ENCODE assay signal across 9 mouse cellular contexts in the genomic region with DNA sequence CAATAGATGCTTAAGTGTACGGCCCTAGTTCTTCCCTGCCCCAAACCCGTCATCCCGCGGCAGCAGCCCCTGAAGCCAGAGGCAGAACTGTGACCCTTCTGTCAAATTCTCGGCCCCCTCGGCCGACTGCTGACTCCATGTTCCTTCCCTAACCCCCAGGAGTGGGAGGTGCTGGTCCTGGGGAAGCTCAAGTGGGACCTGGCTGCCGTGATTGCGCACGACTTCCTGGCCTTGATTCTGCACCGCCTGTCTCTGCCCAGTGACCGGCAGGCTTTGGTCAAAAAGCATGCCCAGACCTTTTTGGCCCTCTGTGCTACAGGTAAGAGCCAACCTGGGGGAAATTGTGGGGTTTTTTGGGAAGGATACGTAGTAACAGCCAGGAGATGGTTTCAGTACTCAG. TPM values are rescaled to one million over a fixed set of nuclear protein-coding genes. Genes with fewer than 3 reads are reported as not detected.
DNase-seq lines count a peak whose midpoint lies in the region; ATAC-seq and TF ChIP-seq lines count a peak whose summit lies in the region.
"Had no signal": no experiment of that assay in that cellular context is flagged by ENCODE, and none has a peak within 500 bp of the region (broad histone marks: within the 10 kb centered on the region; RNA-seq: fewer than 3 reads in every experiment).

No protein-coding gene starts in this region.

- intact Hi-C loops in left cerebral cortex, postnatal 14 days (cut with DNase I): loop anchor here (10.0 kb wide), 1 partner anchor 212 kb away; the partner anchor contains the start of gene Guca1b

- H3K4me2 ChIP-seq in forebrain, embryonic 11.5 days (ENCODE audit: low read depth, low read length, severe bottlenecking): peak overlapping the region; percentile 86; the same call in 1 of the 2 replicates
- H3K4me2 ChIP-seq in forebrain, embryonic 15.5 days (replicated peaks): no peak overlapping the region
- peak overlapping the region; percentile 85 for H3K4me2 ChIP-seq in limb, embryonic 12.5 days
- peak overlapping the region; percentile 87 for H3K4me2 ChIP-seq in stomach, postnatal 0 days (replicated peaks; ENCODE audit: low read depth)

- DNase-seq in forebrain, embryonic 11.5 days (ENCODE audit: low spot score): peak; percentile 59
- peak; percentile 39 to 77 for DNase-seq in spleen, postnatal 4 days (ENCODE audit: low spot score in 2 of 2)
- no peak for DNase-seq in spleen, postnatal 36 days (ENCODE audit: low spot score in 2 of 2)
- DNase-seq in stomach, postnatal 0 days (ENCODE audit: low spot score): peak; percentile 15
- DNase-seq in left cerebral cortex, postnatal 14 days (ENCODE audit: low spot score in 2 of 2): no peak
- DNase-seq in cerebellum, adult 8-10 months: no peak
- DNase-seq: cerebellum, adult 9-11 months had no signal

- peak overlapping the region; percentile 51; the same call in 1 of the 2 replicates for H3K27ac ChIP-seq in forebrain, embryonic 11.5 days (ENCODE audit: low read depth, low read length)
- H3K27ac ChIP-seq in forebrain, embryonic 15.5 days (replicated peaks): no peak overlapping the region
- peak overlapping the region; percentile 98 for H3K27ac ChIP-seq in limb, embryonic 12.5 days
- H3K27ac ChIP-seq in stomach, postnatal 0 days (replicated peaks): peak overlapping the region; percentile 95

- ATAC-seq in forebrain, embryonic 11.5 days (replicated peaks; ENCODE audit: low FRiP score): no peak
- ATAC-seq in forebrain, embryonic 15.5 days (replicated peaks): no peak
- ATAC-seq in limb, embryonic 12.5 days (ENCODE audit: insufficient number of reproducible peaks, insufficient read depth, low FRiP score, low TSS enrichment, low read depth): no peak
- ATAC-seq in stomach, postnatal 0 days (ENCODE audit: low FRiP score, low TSS enrichment): no peak

- no peaks in the 10 kb centered on the region; the same call in 1 of the 2 replicates for H3K36me3 ChIP-seq in forebrain, embryonic 11.5 days (ENCODE audit: control insufficient read depth, insufficient read depth, low read length)
- peaks cover 25% of the 10 kb centered on the region for H3K36me3 ChIP-seq in forebrain, embryonic 15.5 days
- peaks cover 60% of the 10 kb centered on the region for H3K36me3 ChIP-seq in limb, embryonic 12.5 days
- H3K36me3 ChIP-seq in stomach, postnatal 0 days (ENCODE audit: control insufficient read depth, insufficient read depth, low read length): peaks cover 20% of the 10 kb centered on the region

- H3K9me3 ChIP-seq in forebrain, embryonic 11.5 days (ENCODE audit: control insufficient read depth, low read length): no peaks in the 10 kb centered on the region
- no peaks in the 10 kb centered on the region for H3K9me3 ChIP-seq in forebrain, embryonic 15.5 days
- no peaks in the 10 kb centered on the region for H3K9me3 ChIP-seq in limb, embryonic 12.5 days
- no peaks in the 10 kb centered on the region for H3K9me3 ChIP-seq in stomach, postnatal 0 days (ENCODE audit: control insufficient read depth, low read length)

- peak overlapping the region; percentile 32 for H3K9ac ChIP-seq in forebrain, embryonic 11.5 days (ENCODE audit: low read length)
- no peak overlapping the region for H3K9ac ChIP-seq in forebrain, embryonic 15.5 days (replicated peaks)
- peak overlapping the region; percentile 89 for H3K9ac ChIP-seq in limb, embryonic 12.5 days (replicated peaks)
- peak overlapping the region; percentile 83; the same call in 1 of the 2 replicates for H3K9ac ChIP-seq in stomach, postnatal 0 days (ENCODE audit: low read length)

- 62% methylated on average over 13 of the region's 13 CpGs for WGBS in forebrain, embryonic 11.5 days
- 55% methylated on average over 13 of the region's 13 CpGs for WGBS in forebrain, embryonic 15.5 days
- WGBS in limb, embryonic 12.5 days: 56% methylated on average over 13 of the region's 13 CpGs
- 50% methylated on average over 13 of the region's 13 CpGs for WGBS in stomach, postnatal 0 days

- no peak overlapping the region; the same call in 1 of the 2 replicates for H3K4me3 ChIP-seq in forebrain, embryonic 11.5 days (ENCODE audit: low read depth, low read length)
- no peak overlapping the region for H3K4me3 ChIP-seq in forebrain, embryonic 15.5 days
- peak overlapping the region; percentile 70 for H3K4me3 ChIP-seq in limb, embryonic 12.5 days (replicated peaks)
- H3K4me3 ChIP-seq in stomach, postnatal 0 days (ENCODE audit: low read depth, low read length): peak overlapping the region; percentile 79

- no peak for TF ChIP-seq EP300 in stomach, postnatal 0 days (optimal IDR thresholded peaks at IDR 0.05)

- peaks cover 28% of the 10 kb centered on the region for H3K4me1 ChIP-seq in forebrain, embryonic 11.5 days (replicated peaks; ENCODE audit: control insufficient read depth, insufficient read depth, low read length)
- peaks cover 45% of the 10 kb centered on the region for H3K4me1 ChIP-seq in forebrain, embryonic 15.5 days
- H3K4me1 ChIP-seq in limb, embryonic 12.5 days (replicated peaks): peaks cover 30% of the 10 kb centered on the region
- peaks cover 14% of the 10 kb centered on the region; the same call in 1 of the 2 replicates for H3K4me1 ChIP-seq in stomach, postnatal 0 days (replicated peaks; ENCODE audit: control insufficient read depth, insufficient read depth)

- H3K27me3 ChIP-seq in forebrain, embryonic 11.5 days (ENCODE audit: control insufficient read depth, insufficient read depth, low read length): no peaks in the 10 kb centered on the region
- no peaks in the 10 kb centered on the region for H3K27me3 ChIP-seq in forebrain, embryonic 15.5 days
- no peaks in the 10 kb centered on the region for H3K27me3 ChIP-seq in limb, embryonic 12.5 days
- H3K27me3 ChIP-seq in stomach, postnatal 0 days (ENCODE audit: control insufficient read depth, insufficient read depth, low read length): no peaks in the 10 kb centered on the region

- no peak for TF ChIP-seq CTCF in stomach, postnatal 0 days (IDR thresholded peaks at IDR 0.05; ENCODE audit: low read depth)

RNA-seq across cellular contexts. Expression of gene Bysl, which starts 14.0 kb away (rescaled TPM):
- polyA plus RNA-seq in forebrain, embryonic 11.5 days (2014; fragmentation: Nextera tagmentation; extraction: Ambion mirVana): 34.6 and 37.3 TPM in 2 replicates
- polyA plus RNA-seq in forebrain, embryonic 15.5 days (2015; fragmentation: Nextera tagmentation; extraction: Ambion mirVana): 32.5 and 33.8 TPM in 2 replicates
- 28.3 and 28.4 TPM in 2 replicates for polyA plus RNA-seq in limb, embryonic 12.5 days (2016; fragmentation: Nextera tagmentation; extraction: Ambion mirVana)
- 13.4 and 13.6 TPM in 2 replicates for polyA plus RNA-seq in stomach, postnatal 0 days (2015; fragmentation: Nextera tagmentation; extraction: Ambion mirVana)
- 10 to 100 TPM; 21.0 to 21.1 TPM for total RNA-seq in left cerebral cortex, postnatal 14 days (2021)

RNA-seq across cellular contexts. Expression of gene Med20, which starts 14.1 kb away (rescaled TPM):
- polyA plus RNA-seq in forebrain, embryonic 11.5 days (2014; fragmentation: Nextera tagmentation; extraction: Ambion mirVana): 44.5 and 45.5 TPM in 2 replicates
- polyA plus RNA-seq in forebrain, embryonic 15.5 days (2015; fragmentation: Nextera tagmentation; extraction: Ambion mirVana): 45.5 and 50.2 TPM in 2 replicates
- polyA plus RNA-seq in limb, embryonic 12.5 days (2016; fragmentation: Nextera tagmentation; extraction: Ambion mirVana): 47.8 and 48.9 TPM in 2 replicates
- polyA plus RNA-seq in stomach, postnatal 0 days (2015; fragmentation: Nextera tagmentation; extraction: Ambion mirVana): 23.8 and 25.1 TPM in 2 replicates
- 10 to 100 TPM; 20.8 to 28.9 TPM for total RNA-seq in left cerebral cortex, postnatal 14 days (2021)

RNA-seq across cellular contexts. Expression of gene Gm20517, which starts 14.1 kb away (rescaled TPM):
- polyA plus RNA-seq in forebrain, embryonic 11.5 days (2014; fragmentation: Nextera tagmentation; extraction: Ambion mirVana): 2.4 and 3.6 TPM in 2 replicates
- 2.2 and 3.0 TPM in 2 replicates for polyA plus RNA-seq in forebrain, embryonic 15.5 days (2015; fragmentation: Nextera tagmentation; extraction: Ambion mirVana)
- 2.3 and 2.6 TPM in 2 replicates for polyA plus RNA-seq in limb, embryonic 12.5 days (2016; fragmentation: Nextera tagmentation; extraction: Ambion mirVana)
- 1.1 and 1.5 TPM in 2 replicates for polyA plus RNA-seq in stomach, postnatal 0 days (2015; fragmentation: Nextera tagmentation; extraction: Ambion mirVana)
- total RNA-seq in left cerebral cortex, postnatal 14 days (2021): 1 to 10 TPM; 5.8 to 7.4 TPM

RNA-seq across cellular contexts. Expression of gene Usp49, which starts 33.2 kb away (rescaled TPM):
- 7.2 and 8.1 TPM in 2 replicates for polyA plus RNA-seq in forebrain, embryonic 11.5 days (2014; fragmentation: Nextera tagmentation; extraction: Ambion mirVana)
- polyA plus RNA-seq in forebrain, embryonic 15.5 days (2015; fragmentation: Nextera tagmentation; extraction: Ambion mirVana): 10.7 and 11.1 TPM in 2 replicates
- 8.1 and 8.9 TPM in 2 replicates for polyA plus RNA-seq in limb, embryonic 12.5 days (2016; fragmentation: Nextera tagmentation; extraction: Ambion mirVana)
- polyA plus RNA-seq in stomach, postnatal 0 days (2015; fragmentation: Nextera tagmentation; extraction: Ambion mirVana): 1.9 and 2.1 TPM in 2 replicates
- 10 to 100 TPM in 1 of 2 experiments, 1 to 10 TPM in 1; 9.0 to 10.4 TPM for total RNA-seq in left cerebral cortex, postnatal 14 days (2021)

Comparison
In these comparisons a context has a peak if more than half of its experiments do, and no peak if none do; other contexts are left out.
1. DNase-seq: peak in forebrain, embryonic 11.5 days (single experiment), spleen, postnatal 4 days (2 of 2) and stomach, postnatal 0 days (single experiment); none in spleen, postnatal 36 days (0 of 2), left cerebral cortex, postnatal 14 days (0 of 2) and cerebellum, adult 8-10 months (single experiment).
2. H3K4me3 ChIP-seq: peak in limb, embryonic 12.5 days (single experiment) and stomach, postnatal 0 days (single experiment); none in forebrain, embryonic 11.5 days (single experiment) and forebrain, embryonic 15.5 days (single experiment).